Mouse (Mus musculus) olfactory bulb, adult 2 months (tissue): ENCODE data around the gene Ubr1. TPM values are rescaled to one million over a fixed set of nuclear protein-coding genes. Genes with fewer than 3 reads are reported as not detected.
"Not testable (repeated sequence)": the region's sequence is repeated elsewhere in the genome, so short reads cannot be mapped to it uniquely, and the experiment has no call there.

Experiments
- H3K27ac ChIP-seq: fragments of 200-500 bp; 2 replicates; pipeline ENCODE4 v1.5.1; 2012; ENCODE audit warnings: low read depth, low read length; ENCODE audit not compliant: insufficient read depth
- H3K4me1 ChIP-seq: fragments of 200-500 bp; 2 replicates; pipeline ENCODE4 v1.6.1; 2012; ENCODE audit warnings: low read length; ENCODE audit not compliant: control insufficient read depth, insufficient read depth
- H3K4me3 ChIP-seq: fragments of 200-500 bp; 2 replicates; pipeline ENCODE4 v1.5.1; 2012; ENCODE audit warnings: mild to moderate bottlenecking, low read depth, low read length, moderate library complexity; ENCODE audit not compliant: insufficient read depth
- CTCF ChIP-seq: fragments of 200-500 bp; IDR thresholded peaks from 2 replicates; pipeline ENCODE4 v1.5.1; 2012; ENCODE audit warnings: low read depth, mild to moderate bottlenecking, low read length, moderate library complexity; ENCODE audit not compliant: insufficient read depth
- POLR2A ChIP-seq: fragments of 200-500 bp; IDR thresholded peaks from 2 replicates; pipeline ENCODE4 v1.6.1; 2012; ENCODE audit warnings: mild to moderate bottlenecking, low read depth, low read length, moderate library complexity; ENCODE audit not compliant: insufficient read depth
- WGBS: fragments of 180-500 bp; shearing (Covaris S2); methylation state at CpG from one replicate; pipeline ENCODE4 v1.1.7; 2018; 5-methylcytosine and 5-hydroxymethylcytosine counted together
- polyA plus RNA-seq: library from polyadenylated mRNA; stranded (reverse); fragments of >200 nt; gene quantifications from 2 replicates; pipeline ENCODE4 v1.2.4, GENCODE M21; 2012; ENCODE audit warnings: low replicate concordance; ENCODE audit not compliant: missing spikeins, insufficient read depth, insufficient read length

Gene Ubr1
- polyA plus RNA-seq, 1 experiment = not detected

DNA sequence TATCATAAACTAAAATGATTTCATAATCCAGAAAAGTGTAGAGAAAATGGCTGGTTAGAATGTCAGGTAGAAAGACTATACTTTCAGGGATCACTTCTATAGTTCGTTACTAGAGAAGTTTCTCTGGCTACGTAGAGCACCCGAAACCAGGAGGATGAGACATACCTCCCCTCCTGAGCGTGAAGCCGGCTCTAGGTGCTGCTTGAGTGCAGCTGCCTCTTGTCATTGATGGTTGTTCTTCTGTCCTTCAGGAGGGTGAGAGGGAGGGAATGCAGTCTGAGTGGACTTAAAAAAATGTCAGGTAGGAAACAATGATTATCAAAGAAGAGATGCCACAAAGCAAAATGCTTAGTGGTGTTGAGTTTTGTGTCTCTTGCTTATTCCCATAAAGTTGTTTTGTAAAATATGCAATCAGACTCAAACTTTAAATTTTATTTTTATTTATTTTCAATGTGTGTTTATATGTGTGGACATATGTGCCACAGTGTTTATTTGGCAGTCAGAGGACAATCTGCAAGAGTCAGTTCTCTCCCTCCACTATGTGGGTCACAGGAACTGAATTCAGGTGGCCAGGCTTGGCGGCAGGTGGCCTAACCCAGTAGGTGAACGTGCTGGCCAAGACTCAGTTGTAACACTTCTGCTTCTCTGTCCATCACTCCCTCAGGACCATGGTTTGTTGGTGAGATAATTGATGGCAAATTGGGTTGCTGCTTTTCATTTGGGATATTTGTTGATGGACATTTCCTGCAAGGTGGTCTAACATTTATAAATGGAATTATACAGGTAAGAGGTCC is 33.7 kb upstream of the Ubr1 start:
- WGBS = 84% methylated on average over 7 of the region's 7 CpGs
- H3K27ac ChIP-seq = no peak overlapping the region
- H3K4me1 ChIP-seq = peaks cover 8% of the 10 kb centered on the region
- no peak overlapping the region for H3K4me3 ChIP-seq
- TF ChIP-seq POLR2A = no peak
- TF ChIP-seq CTCF = no peak

DNA sequence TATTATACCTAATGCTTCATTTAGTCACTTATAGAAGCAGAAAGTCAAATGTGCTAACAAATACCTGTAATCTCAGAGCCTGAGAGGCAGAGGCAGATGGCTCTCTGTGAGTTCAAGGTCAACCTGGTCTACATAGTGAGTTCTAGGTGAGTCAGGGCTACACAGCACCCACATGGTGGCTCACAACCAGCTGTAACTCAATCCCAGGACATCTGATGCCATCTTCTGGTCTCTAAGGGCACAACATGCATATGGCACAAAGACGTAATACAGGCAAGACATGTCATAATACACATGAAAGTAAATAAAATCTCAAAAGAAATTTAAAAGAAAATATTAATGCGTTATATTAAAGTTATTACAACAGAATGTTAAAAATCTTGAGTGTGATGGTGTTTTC is 33.1 kb upstream of the Ubr1 start:
- no peak overlapping the region for H3K27ac ChIP-seq
- no peak for TF ChIP-seq POLR2A
- TF ChIP-seq CTCF = no peak
- no peak overlapping the region for H3K4me3 ChIP-seq
- H3K4me1 ChIP-seq = peaks cover 5% of the 10 kb centered on the region
- 90% methylated on average over 2 of the region's 2 CpGs for WGBS

DNA sequence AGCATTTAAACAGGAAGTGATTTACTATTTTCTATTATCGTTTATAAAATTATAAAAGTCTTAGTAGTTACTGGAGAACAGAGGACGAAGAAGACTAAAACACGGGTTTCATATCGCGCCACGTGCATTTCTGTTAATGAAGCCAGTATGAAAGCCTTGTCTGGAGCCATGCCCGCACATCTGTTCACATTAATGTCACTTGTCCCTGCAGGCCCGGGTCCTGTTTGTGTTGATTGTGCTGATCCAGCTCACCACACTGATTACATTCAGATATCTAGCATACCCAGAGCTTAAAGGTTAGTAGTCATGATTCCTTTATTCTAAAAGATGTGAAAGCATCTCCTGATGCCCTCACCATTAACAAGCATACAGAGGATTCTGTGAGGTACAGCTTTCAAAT is 28.3 kb upstream of the Ubr1 start:
- Histone ChIP-seq H3K4me3 (no peak overlapping the region), H3K27ac (no peak overlapping the region), H3K4me1 (no peaks in the 10 kb centered on the region)
- TF ChIP-seq POLR2A (no peak), CTCF (no peak)
- WGBS = 70% methylated on average over 8 of the region's 8 CpGs

DNA sequence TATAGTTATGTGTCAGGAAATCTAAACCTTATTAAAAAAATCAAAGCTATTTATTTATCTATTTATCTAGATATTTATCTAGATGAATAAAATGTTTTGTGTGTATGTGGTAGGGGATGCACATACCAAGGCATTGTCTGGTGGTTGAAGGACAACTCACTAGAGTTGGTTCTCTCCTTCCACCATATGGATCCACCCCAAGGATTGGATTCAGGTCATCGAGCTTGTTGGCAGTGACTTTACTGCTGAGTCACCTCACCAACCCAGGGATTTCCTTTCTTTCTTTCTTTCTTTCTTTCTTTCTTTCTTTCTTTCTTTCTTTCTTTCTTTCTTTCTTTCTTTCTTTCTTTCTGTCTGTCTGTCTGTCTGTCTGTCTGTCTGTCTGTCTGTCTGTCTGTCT is 26.1 kb upstream of the Ubr1 start:
- 75% methylated on average over 1 of the region's 1 CpGs for WGBS
- not testable (repeated sequence) for H3K4me1 ChIP-seq, H3K27ac ChIP-seq, H3K4me3 ChIP-seq

DNA sequence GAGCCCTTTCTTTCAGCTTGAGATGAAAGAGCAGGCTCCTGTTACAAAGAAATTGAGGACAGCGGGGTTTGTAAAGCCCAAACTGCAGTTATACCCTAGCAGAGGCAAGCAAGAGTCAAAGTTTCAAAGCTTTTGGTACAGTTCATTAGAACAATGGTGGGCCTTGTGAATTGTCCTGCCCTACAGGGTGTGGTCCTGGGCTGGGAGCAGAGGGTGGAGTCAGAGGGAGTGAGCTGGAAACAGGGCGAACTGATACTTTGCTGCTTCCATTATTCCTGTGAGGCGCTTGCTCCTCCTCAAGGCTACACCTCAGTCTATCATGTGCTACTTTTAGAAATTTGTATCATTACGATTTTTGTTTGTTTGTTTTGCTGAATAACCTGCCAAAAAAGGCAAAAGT is 20.7 kb upstream of the Ubr1 start:
- no peaks in the 10 kb centered on the region for H3K4me1 ChIP-seq
- TF ChIP-seq CTCF (no peak), POLR2A (no peak)
- H3K27ac ChIP-seq = no peak overlapping the region
- WGBS = 80% methylated on average over 4 of the region's 4 CpGs
- H3K4me3 ChIP-seq = no peak overlapping the region

DNA sequence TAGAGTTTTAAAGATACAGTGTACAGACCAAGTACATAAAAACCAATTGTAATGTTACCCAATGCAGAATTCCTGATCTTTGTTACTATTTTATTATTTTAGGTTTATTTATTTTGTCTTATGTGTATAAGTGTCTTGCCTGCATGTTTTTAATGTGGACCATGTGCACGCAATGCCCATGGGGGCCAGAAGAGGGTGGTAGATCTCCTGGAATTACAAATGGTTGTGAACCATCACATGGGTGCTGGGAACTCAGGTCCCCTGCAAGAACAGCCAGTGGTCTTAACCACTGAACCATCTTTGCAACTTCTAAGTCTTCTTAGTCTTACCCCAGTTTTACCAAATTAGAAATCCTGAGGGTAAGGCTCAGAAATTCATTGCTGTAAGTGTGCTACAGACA is 14.7 kb upstream of the Ubr1 start:
- TF ChIP-seq POLR2A = no peak
- no peak for TF ChIP-seq CTCF
- H3K4me1 ChIP-seq = no peaks in the 10 kb centered on the region
- H3K27ac ChIP-seq = no peak overlapping the region
- WGBS = 94% methylated on average over 1 of the region's 1 CpGs
- no peak overlapping the region for H3K4me3 ChIP-seq

DNA sequence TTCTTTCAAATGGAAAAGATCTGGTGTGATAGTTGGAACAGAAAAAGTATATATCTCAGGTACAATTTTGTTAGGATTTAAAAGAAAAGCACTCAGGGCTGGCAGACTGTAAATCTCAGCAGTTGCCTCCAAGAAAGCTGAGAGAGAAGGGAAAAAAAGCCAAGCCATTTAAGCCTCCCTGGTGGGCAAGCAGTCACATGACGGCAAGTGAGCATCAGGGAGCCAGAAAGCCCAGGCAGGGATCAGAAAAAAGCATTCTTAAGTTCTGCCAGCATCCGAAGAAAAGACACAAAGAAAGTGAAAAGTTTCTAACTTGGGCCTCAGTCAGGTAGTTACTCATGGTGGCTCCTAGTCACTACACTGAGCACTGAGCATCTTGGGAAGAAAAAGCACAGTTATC is 13.1 kb upstream of the Ubr1 start:
- Histone ChIP-seq H3K4me3 (no peak overlapping the region), H3K4me1 (no peaks in the 10 kb centered on the region), H3K27ac (no peak overlapping the region)
- TF ChIP-seq POLR2A (no peak), CTCF (no peak)
- 28% methylated on average over 2 of the region's 2 CpGs for WGBS

DNA sequence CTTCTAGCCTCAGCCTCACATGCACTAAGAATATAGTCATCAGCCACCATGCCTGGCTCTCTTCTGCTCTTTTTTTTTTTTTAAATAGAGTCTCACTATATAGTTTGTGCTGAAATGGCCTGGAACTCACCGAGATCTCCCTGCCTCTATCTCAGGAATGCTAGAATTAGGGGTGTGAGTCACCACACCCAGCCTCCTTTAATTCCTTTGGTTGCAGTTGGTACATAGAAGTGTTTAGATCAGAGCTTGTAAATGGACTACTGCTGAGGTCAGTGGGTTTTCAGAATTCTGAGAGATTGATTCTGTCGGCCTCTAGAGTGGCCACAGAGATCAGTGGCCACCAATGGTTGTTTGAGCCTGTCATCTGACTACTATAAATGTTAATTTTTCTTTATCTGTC is 10.3 kb upstream of the Ubr1 start:
- no peak overlapping the region for H3K4me3 ChIP-seq
- no peaks in the 10 kb centered on the region for H3K4me1 ChIP-seq
- WGBS = 64% methylated on average over 2 of the region's 2 CpGs
- no peak overlapping the region for H3K27ac ChIP-seq
- TF ChIP-seq POLR2A (no peak), CTCF (no peak)

DNA sequence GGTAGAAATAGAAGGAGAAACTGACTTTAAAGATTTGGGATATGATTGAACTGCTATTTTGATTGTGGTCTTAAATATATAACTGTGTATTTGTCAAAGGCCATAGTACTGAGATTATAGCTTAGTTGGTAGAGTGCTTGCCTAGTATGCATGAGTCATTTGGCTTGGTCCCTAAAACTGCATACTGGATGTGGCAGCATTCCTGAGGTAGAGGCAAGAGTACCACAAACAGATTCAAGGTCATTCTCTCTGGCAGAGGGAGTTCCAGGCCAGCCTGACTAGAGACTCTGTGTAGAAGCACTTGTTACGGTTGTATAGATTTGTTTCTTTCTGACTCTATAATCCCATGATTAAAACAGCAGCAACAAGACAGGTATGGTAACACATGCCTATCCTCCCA is 9.3 kb upstream of the Ubr1 start:
- Histone ChIP-seq H3K4me3 (no peak overlapping the region), H3K27ac (no peak overlapping the region), H3K4me1 (no peaks in the 10 kb centered on the region)
- 79% methylated on average over 1 of the region's 1 CpGs for WGBS
- TF ChIP-seq CTCF (no peak), POLR2A (no peak)

DNA sequence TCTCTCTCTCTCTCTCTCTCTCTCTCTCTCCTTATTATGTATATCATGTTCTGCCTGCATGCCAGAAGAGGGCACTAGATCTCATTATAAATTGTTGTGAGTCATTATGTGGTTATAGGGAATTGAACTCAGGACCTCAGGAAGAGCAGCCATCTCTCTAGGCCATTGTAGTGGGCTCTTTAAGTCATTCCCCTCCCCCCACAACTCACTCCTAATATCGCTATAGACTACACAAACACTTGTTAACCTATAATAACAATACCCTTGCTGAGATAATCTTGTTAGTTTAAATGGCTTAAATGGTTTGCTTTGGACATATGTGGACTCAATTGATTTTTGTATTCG is 8.2 kb upstream of the Ubr1 start:
- TF ChIP-seq CTCF (no peak), POLR2A (no peak)
- H3K4me3 ChIP-seq = no peak overlapping the region
- H3K27ac ChIP-seq = no peak overlapping the region
- no peaks in the 10 kb centered on the region for H3K4me1 ChIP-seq
- 34% methylated on average over 2 of the region's 2 CpGs for WGBS
